Mouse (Mus musculus) frontal cortex, adult (tissue): Measurements from ENCODE around the gene Cenpf.
"Not testable (repeated sequence)": the region's sequence is repeated elsewhere in the genome, so short reads cannot be mapped to it uniquely, and the experiment has no call there.

ENCODE experiments used
- ATAC-seq: cut with Nextera tagmentation; 2 replicates; pipeline ENCODE4 v1.9.2; 2017; ENCODE audit warnings: mild to moderate bottlenecking, moderate library complexity, mixed read lengths; ENCODE audit not compliant: low TSS enrichment

Gene Cenpf

DNA sequence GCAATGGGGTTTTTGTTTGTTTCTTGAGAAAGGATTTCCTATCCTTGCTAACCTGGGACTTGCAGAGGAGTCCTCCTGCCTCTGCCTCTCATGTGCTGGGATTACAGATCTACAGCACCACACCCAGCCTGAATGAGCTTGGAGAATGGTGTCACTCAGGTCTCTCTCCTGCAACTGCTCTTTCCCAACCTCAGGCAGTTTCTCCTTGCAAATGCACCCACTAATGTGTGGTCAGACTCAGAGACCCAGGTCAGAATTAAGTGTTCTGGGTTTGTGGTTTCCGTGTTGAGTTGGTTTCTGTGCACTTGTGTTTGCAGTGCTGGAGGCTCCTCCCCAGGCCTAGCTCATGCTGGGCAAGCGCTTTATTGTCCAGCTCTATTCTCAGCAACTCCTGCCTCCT, 6.5 kb upstream of the Cenpf start:
- no peak for ATAC-seq

GRCm38 (mm10) chr1:189692442-189692841, 4.6 kb upstream of the Cenpf start:
- ATAC-seq: not testable (repeated sequence)

- ATAC-seq: no peak
Observed at GRCm38 (mm10) chr1:189689050-189689833, 1.4 kb upstream of the Cenpf start.

DNA sequence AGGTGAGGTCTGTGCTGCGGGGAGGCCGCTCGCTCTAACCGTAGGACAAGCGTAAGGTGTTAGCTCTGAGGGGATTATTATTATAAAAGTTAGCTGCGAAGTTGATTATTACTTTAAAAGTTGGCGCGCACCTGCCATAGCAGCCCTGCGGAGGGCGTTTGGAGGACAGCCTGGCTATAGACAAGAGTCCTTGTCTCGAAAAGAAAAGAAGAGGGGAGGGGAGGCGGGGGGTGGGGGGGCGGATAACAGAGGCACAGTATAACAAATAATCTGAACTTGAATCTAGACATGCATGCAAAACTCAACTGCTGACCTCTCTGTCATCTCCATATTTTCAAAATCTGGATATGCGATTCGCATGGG, 483 bp upstream of the Cenpf start:
- peak; percentile 25 for ATAC-seq

DNA sequence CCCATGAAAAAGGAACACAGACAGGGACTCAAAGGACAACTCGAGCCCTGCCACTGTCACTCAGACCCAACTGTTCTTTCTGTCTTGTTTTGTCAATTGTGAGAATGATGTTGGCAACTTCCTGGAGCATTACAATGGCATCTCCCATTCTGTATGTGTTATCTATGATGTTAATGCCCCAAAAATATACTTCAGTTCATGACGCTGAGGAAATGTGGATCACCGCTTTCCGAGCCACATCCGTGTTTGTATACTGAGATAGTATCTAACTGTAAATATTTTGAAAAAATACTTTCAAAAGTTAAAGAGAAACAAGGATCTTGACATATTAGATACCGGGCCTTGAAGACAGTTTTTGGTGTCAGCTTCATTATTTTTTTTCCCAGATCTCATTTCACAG, 1.9 kb downstream of the Cenpf start:
- ATAC-seq: no peak

GRCm38 (mm10) chr1:189684786-189685415, 3.0 kb downstream of the Cenpf start:
- no peak for ATAC-seq

DNA sequence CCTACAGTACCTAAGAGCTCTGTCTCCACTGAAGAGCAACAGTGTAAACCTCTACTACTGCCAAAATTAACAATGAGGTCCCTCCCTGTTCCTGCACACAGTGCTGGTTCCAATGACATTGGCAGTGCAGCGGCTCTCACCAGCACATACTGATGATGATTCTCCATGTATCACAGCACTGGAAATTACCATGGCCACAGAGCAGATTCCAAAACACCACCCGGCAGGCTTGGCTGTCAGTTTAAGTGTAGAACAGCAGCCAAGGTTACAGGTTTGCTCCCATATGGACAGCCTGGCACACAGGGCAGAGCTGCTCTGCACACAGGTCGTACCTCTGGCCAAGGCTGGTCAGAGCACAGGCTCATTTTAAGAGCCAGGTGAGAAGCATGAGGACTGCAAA, 8.3 kb downstream of the Cenpf start:
- no peak for ATAC-seq

GRCm38 (mm10) chr1:189675953-189676352, 11.9 kb downstream of the Cenpf start:
- ATAC-seq: no peak

DNA sequence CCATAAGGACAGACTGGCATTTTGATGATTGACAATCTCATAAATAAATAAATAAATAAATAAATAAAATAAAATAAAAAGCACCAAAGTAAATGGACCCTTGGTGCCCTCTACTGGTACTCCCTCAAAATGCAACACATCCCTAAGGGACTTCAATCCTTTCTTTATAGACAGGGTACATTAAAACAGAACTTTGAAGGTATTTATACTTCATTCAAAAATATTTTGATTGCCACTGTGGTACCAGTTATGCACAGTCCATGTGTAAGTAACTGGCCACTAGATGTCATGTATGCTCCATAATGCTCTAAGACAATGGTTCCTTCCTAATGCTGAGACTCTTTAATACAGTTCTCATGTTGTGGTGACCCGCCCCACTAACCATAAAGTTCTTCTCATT, 12.5 kb downstream of the Cenpf start:
- ATAC-seq: no peak

GRCm38 (mm10) chr1:189665966-189666365, 21.9 kb downstream of the Cenpf start:
- ATAC-seq: no peak

GRCm38 (mm10) chr1:189664873-189665144, 23.1 kb downstream of the Cenpf start:
- no peak for ATAC-seq

DNA sequence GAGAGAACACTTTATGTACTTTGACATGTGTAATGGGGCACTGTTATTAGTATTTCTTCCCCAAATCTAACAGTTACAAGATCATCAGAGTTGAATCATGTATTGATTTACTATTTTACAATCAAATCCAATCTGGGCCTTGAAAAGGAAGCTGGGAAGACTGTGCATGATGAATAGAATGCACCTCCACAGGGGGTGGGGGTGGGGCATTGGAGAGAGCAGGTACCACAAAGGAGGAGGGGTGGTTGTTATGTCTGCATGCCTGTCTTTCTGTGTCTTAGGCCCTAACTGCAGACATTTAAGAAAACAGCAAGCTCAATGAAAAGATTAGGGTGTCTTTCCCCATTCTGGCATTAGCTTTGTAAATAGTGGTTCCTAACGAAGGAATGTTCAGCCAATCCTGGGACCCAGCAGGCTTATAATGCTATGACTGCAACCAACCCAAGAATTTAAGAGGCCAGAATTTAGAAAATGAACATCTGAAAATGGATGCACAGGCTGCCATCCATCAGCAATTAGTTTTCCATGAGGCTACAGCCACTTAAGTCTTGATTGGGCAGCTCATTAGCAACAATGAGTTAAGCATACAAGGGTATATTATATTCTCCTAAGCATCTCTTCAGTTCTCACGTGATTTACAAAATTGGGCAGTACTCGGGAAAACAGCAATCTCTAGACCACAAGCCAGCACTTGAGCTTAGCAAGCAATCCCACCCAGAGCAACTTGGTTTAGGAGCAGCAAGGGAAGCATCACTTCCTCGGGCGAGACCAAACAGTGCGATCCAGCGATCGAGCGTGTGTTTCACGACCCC, 23.6 kb downstream of the Cenpf start:
- no peak for ATAC-seq

- ATAC-seq: no peak
Observed at GRCm38 (mm10) chr1:189663437-189663836, 24.4 kb downstream of the Cenpf start.

GRCm38 (mm10) chr1:189661856-189662255, 26.0 kb downstream of the Cenpf start:
- 0 out of 2 replicates have a peak, but pooled peaks have one; percentile 65 for ATAC-seq

DNA sequence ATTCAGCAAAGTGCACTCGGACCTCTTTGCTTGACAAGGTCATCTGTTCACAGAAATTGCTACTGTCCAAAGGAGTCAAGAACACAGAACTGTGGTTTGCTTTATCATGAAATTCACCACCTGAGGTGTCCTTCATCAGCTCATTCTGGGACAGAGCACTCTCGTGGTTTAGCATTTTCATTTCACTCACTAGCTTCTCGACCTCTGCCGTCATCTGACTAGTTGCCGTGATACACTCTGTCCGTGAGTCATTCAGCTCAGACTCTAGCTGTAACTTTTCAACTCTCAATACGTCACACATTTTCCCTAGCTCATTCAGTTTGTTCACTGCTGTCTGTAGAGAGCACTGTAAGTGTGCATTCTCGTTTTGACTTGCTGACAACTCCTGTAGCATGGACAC, 30.5 kb downstream of the Cenpf start:
- no peak for ATAC-seq

DNA sequence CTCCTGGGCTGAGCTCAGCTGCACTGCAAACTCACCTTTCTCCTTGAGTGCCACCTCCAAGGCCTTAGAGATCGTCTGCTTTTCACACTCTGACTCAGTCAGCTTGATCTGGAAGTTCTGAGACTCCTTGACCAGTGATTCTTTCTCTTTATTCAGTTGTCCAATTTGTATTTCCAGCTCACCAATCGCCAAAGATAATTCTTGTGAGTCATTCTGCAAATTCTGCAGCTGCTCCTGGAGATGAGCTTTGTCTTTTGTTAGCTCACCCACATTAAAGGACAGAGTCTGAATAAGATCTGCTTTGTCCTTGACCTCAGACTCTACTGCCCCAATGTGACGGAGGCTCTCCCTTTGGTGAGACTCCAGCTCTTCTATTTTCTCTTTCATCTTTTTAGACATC, 34.1 kb downstream of the Cenpf start:
- ATAC-seq: no peak

GRCm38 (mm10) chr1:189646597-189646996, 41.3 kb downstream of the Cenpf start:
- ATAC-seq: peak; percentile 55; the same call in 1 of the 2 replicates

DNA sequence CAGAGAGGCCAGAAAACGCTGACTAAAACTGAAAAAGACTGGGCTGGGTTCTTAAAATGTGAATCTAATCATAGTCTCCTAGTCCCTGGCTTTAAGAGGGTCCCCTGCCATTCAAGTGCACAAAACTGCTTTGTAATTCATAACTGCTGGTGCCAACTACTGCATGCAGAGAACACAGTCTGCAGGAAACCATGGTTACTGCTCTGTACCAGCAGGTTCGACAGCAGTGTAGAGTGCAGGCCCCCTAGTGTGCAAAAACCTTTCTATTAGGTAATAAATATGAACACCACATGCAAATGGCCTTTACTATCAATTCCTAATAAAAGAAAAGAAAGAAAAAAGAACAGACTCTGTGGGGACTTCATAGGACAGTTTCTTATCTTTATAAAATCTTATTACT, 42.5 kb downstream of the Cenpf start:
- 0 out of 2 replicates have a peak, but pooled peaks have one; percentile 62 for ATAC-seq

GRCm38 (mm10) chr1:189644700-189645345, 43.1 kb downstream of the Cenpf start:
- no peak for ATAC-seq

DNA sequence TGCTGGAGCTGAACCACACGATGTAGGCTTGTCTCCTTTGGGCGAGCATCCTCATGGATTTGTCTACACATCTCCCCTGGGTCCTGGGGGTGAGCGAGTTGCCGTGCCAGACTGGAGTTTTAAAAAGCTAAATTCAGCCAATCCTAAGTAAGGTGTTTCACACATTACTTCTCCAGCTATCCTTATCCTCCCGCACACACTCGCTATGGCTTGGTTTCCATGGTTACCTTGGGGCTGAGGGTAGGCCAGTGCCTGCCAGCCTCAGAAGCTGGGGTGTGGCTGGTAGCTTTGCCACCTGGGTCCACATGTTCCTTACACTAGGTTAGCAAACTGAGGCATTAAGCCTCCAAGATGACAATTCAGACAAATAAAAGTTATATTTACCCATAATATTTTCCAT, 48.3 kb downstream of the Cenpf start:
- peak; percentile 59 for ATAC-seq

DNA sequence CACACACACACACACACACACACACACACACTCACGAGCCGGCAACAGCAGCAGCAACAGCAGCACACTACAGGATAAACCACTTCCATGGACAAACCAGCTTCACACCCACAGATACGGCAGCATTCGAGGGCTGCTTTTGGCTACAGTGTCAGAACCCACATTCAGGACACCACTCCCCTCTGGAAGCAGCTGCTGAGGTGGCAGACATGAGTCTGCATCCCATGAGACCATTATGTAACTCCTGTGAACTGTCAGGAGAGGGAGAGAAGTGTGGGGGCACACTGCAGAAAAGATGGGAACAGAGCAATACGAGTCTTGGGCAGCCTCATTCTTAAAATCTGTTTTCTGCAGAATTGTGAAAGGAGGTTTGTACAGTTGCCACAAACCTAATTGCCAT, 54.1 kb downstream of the Cenpf start:
- peak; percentile 71 for ATAC-seq

- ATAC-seq: peak; percentile 81
Observed at GRCm38 (mm10) chr1:189631906-189632675, 55.8 kb downstream of the Cenpf start.
